Mouse (Mus musculus): ENCODE results near the gene Stat5a. TPM values are rescaled to one million over a fixed set of nuclear protein-coding genes. Genes with fewer than 3 reads are reported as not detected.

Stat5a gene
- 4.7 and 6.0 TPM in 2 replicates for polyA plus RNA-seq (2015; fragmentation: Nextera tagmentation; extraction: Ambion mirVana)

DNA sequence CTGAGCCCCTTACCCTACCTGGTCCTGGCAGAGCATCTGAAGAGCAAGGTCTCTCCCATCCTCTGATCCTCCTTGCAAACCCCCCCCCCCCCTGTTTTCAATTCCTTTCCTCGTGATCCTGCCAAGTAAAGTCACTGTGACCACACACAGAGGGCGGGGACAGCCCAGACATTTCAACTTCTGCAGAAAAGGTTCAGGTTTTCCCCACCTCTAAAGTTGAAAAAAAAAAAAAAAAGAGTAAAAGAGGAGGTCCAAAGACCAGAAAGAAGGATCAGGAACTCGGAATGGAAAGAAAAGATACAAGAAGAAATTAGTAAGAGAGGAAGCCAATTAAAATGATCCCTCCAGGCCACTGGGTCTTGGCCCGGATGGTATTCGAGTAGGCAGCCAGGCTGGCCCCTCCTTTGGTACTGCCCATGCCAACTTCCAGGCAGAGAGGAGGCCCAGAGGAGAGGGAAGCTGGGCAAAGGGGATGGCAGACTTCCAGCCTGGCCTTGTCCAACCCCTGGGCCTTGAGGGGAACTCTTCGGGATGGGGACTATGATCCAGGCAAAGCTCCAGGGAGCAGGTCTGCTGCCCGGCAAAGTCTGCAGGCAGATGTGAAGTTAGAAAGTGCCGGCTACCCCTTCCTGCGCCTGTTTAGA, at the start of gene Stat5a:
Gene Stat5a (plus strand): TSS at position 417 of the 644 bp plus-strand sequence.
- Histone ChIP-seq H3K36me3 (replicated peaks; ENCODE audit: insufficient read depth, low read length) (peaks cover 5% of the 10 kb centered on the region; the same call in 1 of the 2 replicates), H3K4me1 (ENCODE audit: insufficient read depth) (peaks cover 25% of the 10 kb centered on the region), H3K9me3 (ENCODE audit: low read length) (no peaks in the 10 kb centered on the region), H3K4me3 (ENCODE audit: low read depth, low read length) (peak within 1 kb of the TSS; percentile 61), H3K9ac (replicated peaks) (peak within 1 kb of the TSS; percentile 71), H3K4me2 (ENCODE audit: low read depth, low read length) (peak within 1 kb of the TSS; percentile 94), H3K27me3 (ENCODE audit: insufficient read depth, low read length) (no peaks in the 10 kb centered on the region), H3K27ac (ENCODE audit: low read depth) (peak within 1 kb of the TSS; percentile 82)
- 62% methylated on average over 9 of the region's 9 CpGs for WGBS (ENCODE audit: insufficient replicate concordance)
- TF ChIP-seq EP300 (IDR thresholded peaks at IDR 0.05; ENCODE audit: low read depth) (no peak), CTCF (IDR thresholded peaks at IDR 0.05; ENCODE audit: low read depth) (no peak)
- no peak for ATAC-seq
- DNase-seq, result no peak

DNA sequence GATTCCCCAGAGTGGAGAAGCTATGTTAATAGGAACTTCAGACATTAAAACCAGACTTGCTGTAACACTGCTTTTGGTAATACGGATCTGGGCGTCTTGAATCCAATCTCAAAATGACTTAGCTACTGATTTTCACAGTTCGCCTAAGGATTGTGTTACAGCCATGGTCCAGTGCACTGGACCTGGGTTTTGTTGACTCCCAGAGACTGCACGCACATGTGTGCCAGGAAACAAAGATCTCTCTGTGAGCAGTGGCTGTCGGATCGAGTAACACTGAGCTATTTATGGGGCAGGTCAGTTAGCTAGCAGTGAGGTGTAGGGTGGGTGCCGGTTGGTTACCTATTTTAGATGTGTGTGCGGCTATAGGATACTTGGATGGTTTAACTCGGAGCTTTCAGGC, 48.6 kb upstream of the Stat5a start:
- H3K36me3 ChIP-seq (replicated peaks; ENCODE audit: insufficient read depth, low read length), result peaks cover 17% of the 10 kb centered on the region
- no peak overlapping the region for H3K27ac ChIP-seq (ENCODE audit: low read depth)
- no peak overlapping the region for H3K4me2 ChIP-seq (ENCODE audit: low read depth, low read length)
- no peaks in the 10 kb centered on the region for H3K27me3 ChIP-seq (ENCODE audit: insufficient read depth, low read length)
- H3K9ac ChIP-seq (replicated peaks), result no peak overlapping the region
- H3K9me3 ChIP-seq (ENCODE audit: low read length), result peaks cover 5% of the 10 kb centered on the region; the same call in 1 of the 2 replicates
- ATAC-seq (no peak), DNase-seq (no peak)
- TF ChIP-seq CTCF (IDR thresholded peaks at IDR 0.05; ENCODE audit: low read depth), result no peak
- TF ChIP-seq EP300 (IDR thresholded peaks at IDR 0.05; ENCODE audit: low read depth), result no peak
- H3K4me3 ChIP-seq (ENCODE audit: low read depth, low read length), result no peak overlapping the region
- WGBS (ENCODE audit: insufficient replicate concordance), result 77% methylated on average over 9 of the region's 9 CpGs
- H3K4me1 ChIP-seq (ENCODE audit: insufficient read depth), result peaks cover 11% of the 10 kb centered on the region

DNA sequence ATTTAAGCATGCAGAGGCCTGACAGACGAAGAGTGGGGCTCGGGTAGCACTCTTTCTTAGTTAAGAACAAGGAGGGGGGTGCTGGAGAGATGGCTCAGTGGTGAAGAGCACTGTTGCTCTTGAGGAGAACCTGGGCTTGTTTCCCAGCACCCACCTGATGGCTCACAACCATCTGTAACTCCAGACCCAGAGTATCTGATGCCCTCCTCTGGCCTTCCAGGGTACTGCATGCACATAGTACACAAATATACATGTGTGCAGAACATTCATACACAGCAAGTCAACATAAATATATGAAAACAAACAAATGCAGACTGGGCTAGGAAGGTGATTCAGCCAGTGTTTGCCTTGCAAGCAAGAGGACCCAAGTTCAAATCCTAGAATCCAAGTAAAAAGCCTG, 48.0 kb upstream of the Stat5a start:
- H3K4me3 ChIP-seq (ENCODE audit: low read depth, low read length), result no peak overlapping the region
- H3K36me3 ChIP-seq (replicated peaks; ENCODE audit: insufficient read depth, low read length), result peaks cover 14% of the 10 kb centered on the region
- no peak for DNase-seq
- peak; percentile 51 for TF ChIP-seq CTCF (IDR thresholded peaks at IDR 0.05; ENCODE audit: low read depth)
- no peak for TF ChIP-seq EP300 (IDR thresholded peaks at IDR 0.05; ENCODE audit: low read depth)
- H3K27ac ChIP-seq (ENCODE audit: low read depth), result no peak overlapping the region
- peaks cover 5% of the 10 kb centered on the region; the same call in 1 of the 2 replicates for H3K9me3 ChIP-seq (ENCODE audit: low read length)
- 88% methylated on average over 2 of the region's 2 CpGs for WGBS (ENCODE audit: insufficient replicate concordance)
- no peak for ATAC-seq
- no peak overlapping the region for H3K4me2 ChIP-seq (ENCODE audit: low read depth, low read length)
- H3K4me1 ChIP-seq (ENCODE audit: insufficient read depth), result peaks cover 17% of the 10 kb centered on the region
- H3K27me3 ChIP-seq (ENCODE audit: insufficient read depth, low read length), result no peaks in the 10 kb centered on the region
- no peak overlapping the region for H3K9ac ChIP-seq (replicated peaks)

DNA sequence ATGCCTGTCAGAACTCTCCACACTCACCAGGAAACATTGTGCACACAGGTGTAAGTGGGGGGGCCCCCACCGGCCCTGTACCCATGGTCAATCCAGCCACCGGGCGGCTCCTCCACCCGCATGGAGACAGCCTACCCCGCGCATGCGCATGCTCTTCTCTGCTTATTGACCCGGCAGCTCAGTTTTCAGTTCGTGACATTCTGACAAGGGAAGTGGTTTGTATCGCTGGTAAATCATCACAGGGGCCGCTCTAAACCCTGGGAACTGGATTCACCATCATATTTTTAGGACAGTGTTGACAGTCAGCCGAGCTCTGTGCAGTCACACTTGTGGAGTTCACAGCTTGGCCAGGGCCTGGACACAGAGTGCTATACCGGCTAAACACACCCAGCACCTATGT, 44.7 kb upstream of the Stat5a start:
- peaks cover 44% of the 10 kb centered on the region for H3K4me1 ChIP-seq (ENCODE audit: insufficient read depth)
- H3K4me3 ChIP-seq (ENCODE audit: low read depth, low read length), result peak overlapping the region; percentile 21
- DNase-seq, result peak; percentile 88
- peak overlapping the region; percentile 84 for H3K27ac ChIP-seq (ENCODE audit: low read depth)
- H3K36me3 ChIP-seq (replicated peaks; ENCODE audit: insufficient read depth, low read length), result peaks cover 3% of the 10 kb centered on the region
- WGBS (ENCODE audit: insufficient replicate concordance), result 10% methylated on average over 13 of the region's 13 CpGs
- peaks cover 5% of the 10 kb centered on the region; the same call in 1 of the 2 replicates for H3K9me3 ChIP-seq (ENCODE audit: low read length)
- ATAC-seq, result peak; percentile 65
- H3K27me3 ChIP-seq (ENCODE audit: insufficient read depth, low read length), result no peaks in the 10 kb centered on the region
- 0 out of 2 replicates have a peak overlapping the region, but pooled peaks have one; percentile 36 for H3K9ac ChIP-seq (replicated peaks)
- TF ChIP-seq EP300 (IDR thresholded peaks at IDR 0.05; ENCODE audit: low read depth) (no peak), CTCF (IDR thresholded peaks at IDR 0.05; ENCODE audit: low read depth) (peak; percentile 22)
- peak overlapping the region; percentile 63 for H3K4me2 ChIP-seq (ENCODE audit: low read depth, low read length)

DNA sequence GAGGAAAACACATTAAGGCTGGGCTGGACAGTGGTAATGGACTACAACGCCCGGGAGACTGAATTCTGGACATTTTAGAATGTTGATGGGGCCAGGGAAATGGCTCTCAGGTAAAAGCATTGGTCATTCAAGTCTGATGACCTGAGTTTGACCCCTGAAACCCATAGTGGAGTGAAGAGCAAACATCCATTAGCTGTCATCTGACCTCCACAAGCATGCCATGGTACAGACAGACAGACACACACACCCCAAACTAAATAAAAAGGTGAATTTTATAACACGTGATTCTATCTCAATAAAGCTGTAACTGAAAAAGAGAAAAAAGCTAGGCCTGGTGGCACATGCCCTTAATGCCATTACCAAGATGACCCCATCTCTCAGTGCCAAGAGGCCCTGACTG, 42.8 kb upstream of the Stat5a start:
- DNase-seq (no peak), ATAC-seq (peak; percentile 32)
- Histone ChIP-seq H3K9ac (replicated peaks) (no peak overlapping the region), H3K36me3 (replicated peaks; ENCODE audit: insufficient read depth, low read length) (peaks cover 1% of the 10 kb centered on the region), H3K4me1 (ENCODE audit: insufficient read depth) (peaks cover 48% of the 10 kb centered on the region), H3K4me2 (ENCODE audit: low read depth, low read length) (peak overlapping the region; percentile 40), H3K27me3 (ENCODE audit: insufficient read depth, low read length) (no peaks in the 10 kb centered on the region), H3K4me3 (ENCODE audit: low read depth, low read length) (no peak overlapping the region), H3K27ac (ENCODE audit: low read depth) (peak overlapping the region; percentile 84), H3K9me3 (ENCODE audit: low read length) (peaks cover 3% of the 10 kb centered on the region; the same call in 1 of the 2 replicates)
- TF ChIP-seq CTCF (IDR thresholded peaks at IDR 0.05; ENCODE audit: low read depth) (no peak), EP300 (IDR thresholded peaks at IDR 0.05; ENCODE audit: low read depth) (no peak)
- WGBS (ENCODE audit: insufficient replicate concordance), result 54% methylated on average over 3 of the region's 3 CpGs

DNA sequence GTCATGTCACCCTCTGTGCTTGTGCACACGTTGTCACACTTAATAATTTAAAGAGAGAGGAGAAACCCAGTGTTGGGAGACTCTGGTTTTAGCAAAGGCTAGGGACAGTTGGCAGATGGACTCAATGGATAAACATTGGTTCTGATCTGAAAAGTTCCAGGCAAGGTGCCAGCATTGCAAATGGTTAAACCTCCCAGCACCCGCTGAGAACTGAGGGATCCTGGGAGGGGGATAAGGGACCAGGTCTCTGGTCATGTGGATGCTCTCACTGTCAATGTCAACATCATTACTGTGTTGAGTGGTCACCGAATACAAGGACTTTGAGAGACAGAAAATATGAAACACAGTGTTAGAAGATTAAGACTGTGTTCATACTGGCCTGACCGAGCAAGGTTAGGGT, 42.4 kb upstream of the Stat5a start:
- H3K4me1 ChIP-seq (ENCODE audit: insufficient read depth), result peaks cover 53% of the 10 kb centered on the region
- 0 out of 2 replicates have a peak, but pooled peaks cover 2% of the 10 kb centered on the region for H3K9me3 ChIP-seq (ENCODE audit: low read length)
- 48% methylated on average over 4 of the region's 4 CpGs for WGBS (ENCODE audit: insufficient replicate concordance)
- H3K27ac ChIP-seq (ENCODE audit: low read depth), result peak overlapping the region; percentile 84
- H3K36me3 ChIP-seq (replicated peaks; ENCODE audit: insufficient read depth, low read length), result no peaks in the 10 kb centered on the region; the same call in 1 of the 2 replicates
- no peak overlapping the region for H3K9ac ChIP-seq (replicated peaks)
- H3K4me2 ChIP-seq (ENCODE audit: low read depth, low read length), result peak overlapping the region; percentile 40
- ATAC-seq (peak; percentile 56), DNase-seq (peak; percentile 67)
- no peak overlapping the region for H3K4me3 ChIP-seq (ENCODE audit: low read depth, low read length)
- no peaks in the 10 kb centered on the region for H3K27me3 ChIP-seq (ENCODE audit: insufficient read depth, low read length)
- TF ChIP-seq CTCF (IDR thresholded peaks at IDR 0.05; ENCODE audit: low read depth) (no peak), EP300 (IDR thresholded peaks at IDR 0.05; ENCODE audit: low read depth) (0 out of 2 replicates have a peak, but pooled peaks have one; percentile 22)
